Mouse (Mus musculus) adipocyte (in vitro differentiated cells): ENCODE data around the gene Zfp966.
"Not testable (repeated sequence)": the region's sequence is repeated elsewhere in the genome, so short reads cannot be mapped to it uniquely, and the experiment has no call there.

Source experiments
- DNase-seq: peaks from one replicate; pipeline ENCODE4 v3.0.0-alpha.2; 2016; ENCODE audit warnings: low spot score

The Zfp966 gene

DNA sequence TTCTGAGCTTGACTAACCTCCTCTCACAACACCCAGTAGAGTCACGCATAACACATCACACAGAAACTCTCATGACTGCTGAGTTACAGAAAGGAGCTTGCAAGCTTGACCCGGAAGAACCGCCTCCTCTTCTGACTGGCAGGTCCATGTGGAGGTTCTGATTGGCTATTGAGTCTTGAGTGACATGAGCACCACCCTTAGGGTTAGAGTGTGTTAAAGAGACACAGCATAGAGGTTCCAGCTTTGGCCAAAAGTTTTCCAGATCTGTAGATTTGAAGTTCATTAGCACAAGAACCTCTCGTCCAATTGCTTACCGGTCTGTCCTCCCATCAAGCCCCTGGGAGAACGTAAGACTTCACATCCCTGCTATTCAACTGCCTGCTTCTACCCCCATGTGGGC, at the start of gene Zfp966:
Gene Zfp966, minus strand, starts transcription at position 101 of the 400 bp plus-strand sequence.
- DNase-seq = not testable (repeated sequence)

DNA sequence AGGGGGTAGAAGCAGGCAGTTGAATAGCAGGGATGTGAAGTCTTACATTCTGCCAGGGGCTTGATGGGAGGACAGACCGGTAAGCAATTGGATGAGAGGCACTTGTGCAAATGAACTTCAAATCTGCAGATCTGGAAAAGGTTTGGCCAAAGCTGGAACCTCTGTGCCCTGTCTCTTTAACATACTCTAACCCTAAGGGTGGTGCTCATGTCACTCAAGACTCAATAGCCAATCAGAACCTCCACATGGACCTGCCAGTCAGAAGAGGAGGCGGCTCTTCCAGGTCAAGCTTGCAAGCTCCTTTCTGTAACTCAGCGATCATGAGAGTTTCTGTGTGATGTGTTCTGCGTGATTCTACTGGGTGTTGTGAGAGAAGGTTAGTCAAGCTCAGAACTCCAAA, 34.1 kb upstream of the Zfp966 start, which contains the start of gene Gm2026:
Gene Gm2026, plus strand, starts transcription at position 301 of the 400 bp plus-strand sequence.
- DNase-seq = not testable (repeated sequence)

- DNase-seq = not testable (repeated sequence)
Observed at GRCm38 (mm10) chr2:175869024-175869423, 61.9 kb downstream of the Zfp966 start, which contains the start of gene Gm6710. Gene Gm6710, plus strand, starts transcription at chr2:175869219.
